Mouse (Mus musculus) embryonic facial prominence, embryonic 10.5 days (tissue): ENCODE data around the gene Ranbp3l. TPM values are rescaled to one million over a fixed set of nuclear protein-coding genes. Genes with fewer than 3 reads are reported as not detected.

Experiments used
- DNase-seq: peaks from one replicate; pipeline ENCODE4 v3.0.0-alpha.2; 2017; ENCODE audit warnings: low spot score
- H3K27ac ChIP-seq: fragments of 300-500 bp; sonication (generic); replicated peaks from 2 replicates; pipeline ENCODE4 v1.5.1; 2016; ENCODE audit warnings: mild to moderate bottlenecking
- H3K27me3 ChIP-seq: fragments of 300-500 bp; sonication (generic); replicated peaks from 2 replicates; pipeline ENCODE4 v1.6.1; 2016; ENCODE audit warnings: low read depth, mild to moderate bottlenecking; ENCODE audit not compliant: poor library complexity, severe bottlenecking
- H3K36me3 ChIP-seq: fragments of 300-500 bp; sonication (generic); replicated peaks from 2 replicates; pipeline ENCODE4 v1.6.1; 2016; ENCODE audit warnings: mild to moderate bottlenecking, moderate library complexity
- H3K4me1 ChIP-seq: fragments of 300-500 bp; sonication (generic); 2 replicates; pipeline ENCODE4 v1.6.1; 2016
- H3K4me3 ChIP-seq: fragments of 300-500 bp; sonication (generic); 2 replicates; pipeline ENCODE4 v1.5.1; 2016; ENCODE audit warnings: mild to moderate bottlenecking, moderate library complexity
- H3K9me3 ChIP-seq: fragments of 300-500 bp; sonication (generic); 2 replicates; pipeline ENCODE4 v1.6.1; 2016; ENCODE audit warnings: mild to moderate bottlenecking
- WGBS: fragments of 180-500 bp; shearing (Covaris S2); methylation state at CpG from one replicate; pipeline ENCODE4 v1.1.7; 2016; 5-methylcytosine and 5-hydroxymethylcytosine counted together
- polyA plus RNA-seq: library from polyadenylated mRNA; unstranded; fragments of >200 nt; fragmentation: Nextera tagmentation; extraction: Ambion mirVana; gene quantifications from 2 replicates; pipeline ENCODE4 v1.2.1, GENCODE M21; 2016

Gene Ranbp3l
- polyA plus RNA-seq, 1 experiment from 2014 or later: 0.05 TPM

- Histone ChIP-seq H3K36me3 (peaks cover 67% of the 10 kb centered on the region), H3K27ac (no peak overlapping the region), H3K9me3 (no peaks in the 10 kb centered on the region), H3K27me3 (no peaks in the 10 kb centered on the region), H3K4me3 (no peak overlapping the region), H3K4me1 (peaks cover 26% of the 10 kb centered on the region)
- DNase-seq: no peak
- 90% methylated on average over 17 of the region's 17 CpGs for WGBS
Measured at GRCm38 (mm10) chr15:9087895-9088682, 120.3 kb downstream of the Ranbp3l start.

GRCm38 (mm10) chr15:9088683-9089072 lies 120.9 kb downstream of the Ranbp3l start:
- WGBS: 62% methylated on average over 8 of the region's 8 CpGs
- H3K4me1 ChIP-seq: peaks cover 26% of the 10 kb centered on the region
- no peak overlapping the region for H3K27ac ChIP-seq
- H3K27me3 ChIP-seq: no peaks in the 10 kb centered on the region
- H3K9me3 ChIP-seq: no peaks in the 10 kb centered on the region
- no peak for DNase-seq
- H3K4me3 ChIP-seq: no peak overlapping the region
- H3K36me3 ChIP-seq: peaks cover 73% of the 10 kb centered on the region

- Histone ChIP-seq H3K27ac (peak overlapping the region; percentile 14; the same call in 1 of the 2 replicates), H3K4me1 (peaks cover 32% of the 10 kb centered on the region), H3K4me3 (no peak overlapping the region), H3K27me3 (no peaks in the 10 kb centered on the region), H3K36me3 (peaks cover 79% of the 10 kb centered on the region), H3K9me3 (no peaks in the 10 kb centered on the region)
- DNase-seq: no peak
- 21% methylated on average over 2 of the region's 2 CpGs for WGBS
Measured at GRCm38 (mm10) chr15:9089136-9089720, 121.5 kb downstream of the Ranbp3l start.

GRCm38 (mm10) chr15:9090662-9091061 lies 122.9 kb downstream of the Ranbp3l start:
- H3K9me3 ChIP-seq: no peaks in the 10 kb centered on the region
- H3K27me3 ChIP-seq: no peaks in the 10 kb centered on the region
- H3K27ac ChIP-seq: no peak overlapping the region
- no peak for DNase-seq
- peaks cover 38% of the 10 kb centered on the region for H3K4me1 ChIP-seq
- WGBS: 95% methylated on average over 5 of the region's 5 CpGs
- H3K4me3 ChIP-seq: no peak overlapping the region
- peaks cover 76% of the 10 kb centered on the region for H3K36me3 ChIP-seq

GRCm38 (mm10) chr15:9093598-9094365 lies 126.0 kb downstream of the Ranbp3l start:
- peak overlapping the region; percentile 37; the same call in 1 of the 2 replicates for H3K27ac ChIP-seq
- H3K27me3 ChIP-seq: no peaks in the 10 kb centered on the region
- WGBS: 67% methylated on average over 11 of the region's 11 CpGs
- peaks cover 20% of the 10 kb centered on the region for H3K4me1 ChIP-seq
- H3K9me3 ChIP-seq: no peaks in the 10 kb centered on the region
- H3K4me3 ChIP-seq: peak overlapping the region; percentile 35
- peaks cover 77% of the 10 kb centered on the region for H3K36me3 ChIP-seq
- DNase-seq: no peak

- Histone ChIP-seq H3K9me3 (no peaks in the 10 kb centered on the region), H3K36me3 (peaks cover 81% of the 10 kb centered on the region), H3K4me3 (peak overlapping the region; percentile 35), H3K27me3 (no peaks in the 10 kb centered on the region), H3K4me1 (peaks cover 15% of the 10 kb centered on the region), H3K27ac (peak overlapping the region; percentile 37)
- peak; percentile 75 for DNase-seq
- 16% methylated on average over 13 of the region's 13 CpGs for WGBS
Measured at GRCm38 (mm10) chr15:9094366-9094750, 126.6 kb downstream of the Ranbp3l start.

- Histone ChIP-seq H3K4me1 (peaks cover 12% of the 10 kb centered on the region), H3K27me3 (no peaks in the 10 kb centered on the region), H3K4me3 (no peak overlapping the region), H3K27ac (no peak overlapping the region), H3K9me3 (no peaks in the 10 kb centered on the region), H3K36me3 (peaks cover 88% of the 10 kb centered on the region)
- no peak for DNase-seq
- WGBS: 94% methylated on average over 4 of the region's 4 CpGs
Measured at GRCm38 (mm10) chr15:9096865-9097264, 129.1 kb downstream of the Ranbp3l start.

- H3K4me3 ChIP-seq: no peak overlapping the region
- H3K36me3 ChIP-seq: peaks cover 96% of the 10 kb centered on the region
- no peak overlapping the region for H3K27ac ChIP-seq
- no peak for DNase-seq
- H3K4me1 ChIP-seq: no peaks in the 10 kb centered on the region
- WGBS: 88% methylated on average over 10 of the region's 10 CpGs
- H3K9me3 ChIP-seq: no peaks in the 10 kb centered on the region
- H3K27me3 ChIP-seq: no peaks in the 10 kb centered on the region
Measured at GRCm38 (mm10) chr15:9100446-9101077, 132.8 kb downstream of the Ranbp3l start.

GRCm38 (mm10) chr15:9106303-9107074 lies 138.7 kb downstream of the Ranbp3l start:
- Histone ChIP-seq H3K36me3 (peaks cover 85% of the 10 kb centered on the region), H3K4me1 (no peaks in the 10 kb centered on the region), H3K9me3 (no peaks in the 10 kb centered on the region), H3K4me3 (no peak overlapping the region), H3K27me3 (no peaks in the 10 kb centered on the region), H3K27ac (no peak overlapping the region)
- no peak for DNase-seq
- 91% methylated on average over 13 of the region's 13 CpGs for WGBS

GRCm38 (mm10) chr15:9110526-9111347 lies 143.0 kb downstream of the Ranbp3l start:
- Histone ChIP-seq H3K9me3 (no peaks in the 10 kb centered on the region), H3K36me3 (peaks cover 85% of the 10 kb centered on the region), H3K27me3 (no peaks in the 10 kb centered on the region), H3K4me3 (no peak overlapping the region), H3K4me1 (peaks cover 8% of the 10 kb centered on the region; the same call in 1 of the 2 replicates), H3K27ac (no peak overlapping the region)
- DNase-seq: no peak
- 88% methylated on average over 6 of the region's 6 CpGs for WGBS

GRCm38 (mm10) chr15:9111648-9112047 lies 143.9 kb downstream of the Ranbp3l start:
- Histone ChIP-seq H3K4me3 (no peak overlapping the region), H3K9me3 (no peaks in the 10 kb centered on the region), H3K4me1 (peaks cover 8% of the 10 kb centered on the region; the same call in 1 of the 2 replicates), H3K36me3 (peaks cover 85% of the 10 kb centered on the region), H3K27me3 (no peaks in the 10 kb centered on the region), H3K27ac (no peak overlapping the region)
- DNase-seq: no peak
- 87% methylated on average over 3 of the region's 3 CpGs for WGBS
